Mouse (Mus musculus) heart, postnatal 0 days (tissue): Measurements from ENCODE around the gene Tnr. TPM values are rescaled to one million over a fixed set of nuclear protein-coding genes. Genes with fewer than 3 reads are reported as not detected.

ENCODE experiments used
- ATAC-seq: fragments of 200-750 bp; cut with Nextera tagmentation; 2 replicates; pipeline ENCODE4 v1.8.0; 2017; ENCODE audit warnings: low read depth, moderate number of reproducible peaks, moderate library complexity; ENCODE audit not compliant: insufficient read depth
- DNase-seq: peaks from one replicate; pipeline ENCODE4 v3.0.0-alpha.2; 2016; ENCODE audit warnings: low spot score
- H3K27ac ChIP-seq: fragments of 300-500 bp; sonication (generic); 2 replicates; pipeline ENCODE4 v1.5.1; 2014; ENCODE audit warnings: low read depth, mild to moderate bottlenecking
- H3K27me3 ChIP-seq: fragments of 300-500 bp; sonication (generic); 2 replicates; pipeline ENCODE4 v1.6.1; 2014; ENCODE audit warnings: low read length, mixed read lengths; ENCODE audit not compliant: control insufficient read depth, insufficient read depth
- H3K36me3 ChIP-seq: fragments of 300-500 bp; sonication (generic); replicated peaks from 2 replicates; pipeline ENCODE4 v1.6.1; 2014; ENCODE audit warnings: low read length, mixed read lengths; ENCODE audit not compliant: control insufficient read depth, insufficient read depth
- H3K4me1 ChIP-seq: fragments of 300-500 bp; sonication (generic); 2 replicates; pipeline ENCODE4 v1.6.1; 2014; ENCODE audit warnings: antibody characterized with exemption; ENCODE audit not compliant: control insufficient read depth, insufficient read depth
- H3K4me2 ChIP-seq: fragments of 300-500 bp; sonication (generic); 2 replicates; pipeline ENCODE4 v1.6.1; 2014; ENCODE audit warnings: low read depth, mild to moderate bottlenecking, low read length, moderate library complexity
- H3K4me3 ChIP-seq: fragments of 300-500 bp; sonication (generic); 2 replicates; pipeline ENCODE4 v1.5.1; 2014; ENCODE audit warnings: low read depth, low read length
- H3K9ac ChIP-seq: fragments of 300-500 bp; sonication (generic); replicated peaks from 2 replicates; pipeline ENCODE4 v1.6.1; 2014; ENCODE audit warnings: low read depth, low read length, mixed read lengths
- H3K9me3 ChIP-seq: fragments of 300-500 bp; sonication (generic); replicated peaks from 2 replicates; pipeline ENCODE4 v1.6.1; 2016; ENCODE audit warnings: low read length; ENCODE audit not compliant: control insufficient read depth
- CTCF ChIP-seq: IDR thresholded peaks from 2 replicates; pipeline ENCODE4 v1.5.1; 2016; ENCODE audit warnings: antibody characterized with exemption, control low read depth, low read depth
- EP300 ChIP-seq: IDR thresholded peaks from 2 replicates; pipeline ENCODE4 v1.6.1; 2016; ENCODE audit warnings: antibody characterized with exemption, low read depth
- WGBS: fragments of 180-500 bp; shearing (Covaris S2); extraction: QIAGEN DNeasy Blood & Tissue Kit; methylation state at CpG from one replicate; pipeline ENCODE4 v1.1.7; 2014; 5-methylcytosine and 5-hydroxymethylcytosine counted together
- polyA plus RNA-seq: library from polyadenylated mRNA; unstranded; fragments of >200 nt; fragmentation: Nextera tagmentation; extraction: Ambion mirVana; gene quantifications from 2 replicates; pipeline ENCODE4 v1.2.1, GENCODE M21; 2015
- total RNA-seq: library from RNA; depleted of rRNA; stranded (reverse); fragments of >200 nt; gene quantifications from 2 replicates; pipeline ENCODE4 v1.2.3, GENCODE M21; 2014; ENCODE audit warnings: low replicate concordance

The Tnr gene
- total and polyA plus RNA-seq, 2 experiments from 2014 or later: 0.04 to 0.08 TPM

DNA sequence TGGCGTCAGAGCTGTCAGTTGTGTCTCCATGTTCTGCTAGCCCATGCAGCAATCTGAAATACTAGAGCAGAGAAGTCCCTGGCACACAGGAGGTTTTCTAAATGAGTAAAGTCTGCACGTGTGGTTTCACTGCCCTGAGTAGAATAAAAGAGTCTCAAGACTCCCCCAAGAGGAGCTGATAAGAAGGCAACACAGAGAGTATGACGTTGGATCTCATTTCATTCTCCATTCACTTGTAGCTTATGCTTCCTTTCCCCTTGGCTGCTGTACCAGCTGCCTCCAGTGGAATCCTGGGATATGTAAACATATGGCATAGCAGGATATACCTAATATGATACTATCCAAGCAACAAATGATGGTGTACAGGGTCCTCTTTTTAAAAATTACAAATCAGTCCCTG is 285.9 kb downstream of the Tnr start:
- TF ChIP-seq CTCF (no peak), EP300 (no peak)
- Histone ChIP-seq H3K9me3 (no peaks in the 10 kb centered on the region), H3K27me3 (no peaks in the 10 kb centered on the region), H3K4me3 (no peak overlapping the region), H3K9ac (no peak overlapping the region), H3K4me2 (no peak overlapping the region), H3K36me3 (no peaks in the 10 kb centered on the region), H3K27ac (no peak overlapping the region), H3K4me1 (no peaks in the 10 kb centered on the region)
- DNase-seq (no peak), ATAC-seq (no peak)
- 29% methylated on average over 3 of the region's 3 CpGs for WGBS

DNA sequence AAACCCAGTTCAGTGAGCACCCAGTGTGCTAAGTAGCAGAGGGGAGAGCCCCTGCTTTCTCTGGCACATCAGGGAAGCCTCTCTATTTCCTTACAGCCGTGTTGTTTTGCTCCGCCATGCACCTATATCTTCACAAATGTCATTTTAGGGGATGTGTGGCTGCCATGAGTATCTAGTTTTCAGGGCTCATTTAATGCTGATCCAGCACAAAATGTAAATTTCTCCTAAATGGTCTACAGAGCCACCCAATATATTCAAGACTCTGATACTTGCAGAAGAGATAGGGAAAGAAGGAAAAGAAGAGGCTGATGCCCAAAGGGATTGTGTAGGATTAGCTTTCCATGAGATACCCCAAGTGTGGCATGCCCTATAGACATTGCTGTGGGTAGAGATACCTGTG is 288.2 kb downstream of the Tnr start:
- no peaks in the 10 kb centered on the region for H3K9me3 ChIP-seq
- ATAC-seq: no peak
- H3K36me3 ChIP-seq: no peaks in the 10 kb centered on the region
- H3K9ac ChIP-seq: no peak overlapping the region
- no peak for DNase-seq
- no peaks in the 10 kb centered on the region for H3K27me3 ChIP-seq
- no peaks in the 10 kb centered on the region for H3K4me1 ChIP-seq
- H3K27ac ChIP-seq: no peak overlapping the region
- no peak overlapping the region for H3K4me3 ChIP-seq
- WGBS: 65% methylated on average over 2 of the region's 2 CpGs
- TF ChIP-seq EP300: no peak
- TF ChIP-seq CTCF: no peak
- H3K4me2 ChIP-seq: no peak overlapping the region

DNA sequence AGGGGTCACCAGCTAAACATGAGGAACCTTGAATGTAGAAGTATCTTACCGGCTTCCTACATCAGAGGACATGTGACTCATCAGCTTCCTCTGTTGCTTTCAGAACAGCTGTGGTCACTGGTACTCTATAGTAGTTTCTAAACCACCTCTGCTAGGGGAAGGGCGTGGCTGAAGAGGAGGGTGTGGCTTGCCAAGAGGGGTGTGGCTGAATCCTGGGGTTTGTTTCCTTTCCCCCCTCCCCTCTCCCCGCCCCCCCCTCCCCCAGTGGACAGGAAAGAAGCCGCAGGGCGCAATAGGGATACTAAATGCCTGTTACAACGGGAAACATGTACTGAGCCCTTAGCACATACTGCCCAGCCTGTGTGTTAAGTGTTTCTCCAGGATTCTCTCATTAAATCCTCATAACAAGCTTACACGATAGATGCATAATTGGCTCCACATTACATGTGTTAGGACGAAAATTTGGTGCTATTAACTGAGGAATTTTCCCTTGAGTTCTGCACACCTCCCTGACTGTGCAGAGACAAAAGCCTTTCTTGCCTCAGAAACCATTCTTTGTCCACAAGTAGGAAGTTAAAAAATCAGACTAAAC is 289.3 kb downstream of the Tnr start:
- Histone ChIP-seq H3K9me3 (no peaks in the 10 kb centered on the region), H3K4me1 (no peaks in the 10 kb centered on the region), H3K4me2 (0 out of 2 replicates have a peak overlapping the region, but pooled peaks have one; percentile 5), H3K27ac (no peak overlapping the region), H3K9ac (no peak overlapping the region), H3K36me3 (no peaks in the 10 kb centered on the region), H3K4me3 (no peak overlapping the region), H3K27me3 (no peaks in the 10 kb centered on the region)
- no peak for TF ChIP-seq EP300
- no peak for TF ChIP-seq CTCF
- DNase-seq (peak; percentile 15), ATAC-seq (peak; percentile 60)
- 6% methylated on average over 7 of the region's 8 CpGs for WGBS

DNA sequence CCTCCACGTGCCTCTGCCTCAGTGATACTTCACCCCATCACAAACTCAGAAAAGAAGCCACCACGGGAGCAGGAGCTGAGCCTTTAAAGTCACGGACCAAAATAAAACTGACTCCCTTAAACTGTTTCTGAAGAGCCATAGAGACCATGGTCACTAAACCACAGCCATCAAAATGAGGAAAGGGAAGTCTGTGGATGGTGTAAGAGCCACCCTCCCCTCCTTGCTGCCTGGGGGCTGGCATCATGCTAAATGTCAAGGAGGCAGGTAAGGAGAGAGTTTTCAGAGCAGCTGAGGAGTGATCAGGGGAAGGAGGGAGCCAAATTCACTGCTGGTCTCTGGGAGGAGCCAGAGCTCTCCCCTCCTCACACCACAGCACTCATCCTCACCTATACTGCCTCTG is 290.8 kb downstream of the Tnr start:
- H3K9me3 ChIP-seq: no peaks in the 10 kb centered on the region
- H3K4me2 ChIP-seq: no peak overlapping the region
- H3K9ac ChIP-seq: no peak overlapping the region
- 35% methylated on average over 3 of the region's 3 CpGs for WGBS
- no peaks in the 10 kb centered on the region for H3K36me3 ChIP-seq
- ATAC-seq (no peak), DNase-seq (no peak)
- no peak for TF ChIP-seq CTCF
- TF ChIP-seq EP300: no peak
- no peak overlapping the region for H3K27ac ChIP-seq
- H3K4me3 ChIP-seq: no peak overlapping the region
- no peaks in the 10 kb centered on the region for H3K4me1 ChIP-seq
- H3K27me3 ChIP-seq: no peaks in the 10 kb centered on the region

DNA sequence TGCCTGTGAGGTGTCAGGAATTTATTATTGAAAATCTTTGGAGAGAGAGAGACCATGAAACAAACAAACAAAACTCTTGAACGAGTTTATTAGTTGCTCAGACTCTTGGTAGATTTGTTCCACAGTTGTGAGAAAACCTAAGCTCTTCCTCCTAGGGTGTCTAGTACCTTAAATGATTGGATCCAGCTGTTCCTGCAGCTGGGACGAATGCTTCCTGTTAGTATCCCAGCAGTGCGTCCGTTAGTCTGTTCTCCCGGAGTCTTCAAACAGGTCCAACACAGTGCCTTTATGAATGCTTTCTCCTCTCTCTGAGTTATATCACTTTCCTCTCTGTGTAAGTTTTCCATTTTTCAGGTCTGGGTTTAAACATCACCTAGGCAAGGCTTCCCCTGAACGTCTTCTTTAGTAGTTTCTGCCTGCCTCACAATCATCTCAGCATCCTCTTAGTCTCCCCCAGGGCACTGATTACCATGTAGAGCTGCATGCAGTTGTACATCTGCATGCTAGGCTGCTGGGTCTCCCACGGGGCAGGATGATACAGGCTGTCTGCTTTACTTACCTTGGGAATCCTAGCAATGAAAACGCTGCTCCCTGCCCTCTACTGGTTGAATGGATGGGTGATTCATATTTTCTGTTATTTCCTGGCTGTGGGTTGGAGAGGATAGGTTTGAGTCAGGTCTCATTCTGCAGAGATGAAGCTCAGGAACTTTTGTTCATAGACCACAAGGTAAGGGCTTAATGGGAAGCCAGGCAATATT is 293.2 kb downstream of the Tnr start:
- ATAC-seq (no peak), DNase-seq (no peak)
- TF ChIP-seq EP300 (no peak), CTCF (peak; percentile 30)
- Histone ChIP-seq H3K36me3 (no peaks in the 10 kb centered on the region), H3K9me3 (no peaks in the 10 kb centered on the region), H3K4me2 (no peak overlapping the region), H3K4me3 (no peak overlapping the region), H3K4me1 (no peaks in the 10 kb centered on the region), H3K27ac (no peak overlapping the region), H3K9ac (no peak overlapping the region), H3K27me3 (no peaks in the 10 kb centered on the region)
- 39% methylated on average over 8 of the region's 8 CpGs for WGBS

DNA sequence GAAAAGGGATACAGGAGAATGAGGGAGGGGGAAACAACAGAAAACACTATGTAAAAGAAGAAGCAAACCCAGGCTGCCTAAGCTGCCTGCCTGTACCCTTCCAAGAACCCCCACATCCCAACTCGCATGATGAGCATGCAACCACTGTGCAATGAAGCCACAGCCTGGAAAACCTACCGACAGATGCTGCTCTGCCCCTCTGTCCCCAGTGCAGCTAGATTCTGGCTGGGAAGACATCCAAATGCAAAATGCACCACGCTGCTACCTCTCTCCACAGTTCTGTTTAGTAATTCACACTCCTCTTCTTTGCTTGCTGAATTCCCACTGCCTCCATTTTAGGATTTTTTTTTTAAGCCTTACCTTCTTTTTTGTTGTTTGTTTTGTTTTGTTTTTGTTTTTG is 295.9 kb downstream of the Tnr start:
- no peak overlapping the region for H3K27ac ChIP-seq
- H3K27me3 ChIP-seq: no peaks in the 10 kb centered on the region
- H3K36me3 ChIP-seq: no peaks in the 10 kb centered on the region
- no peak for TF ChIP-seq CTCF
- no peak for TF ChIP-seq EP300
- no peak overlapping the region for H3K4me2 ChIP-seq
- 49% methylated on average over 3 of the region's 3 CpGs for WGBS
- no peaks in the 10 kb centered on the region for H3K9me3 ChIP-seq
- H3K4me3 ChIP-seq: no peak overlapping the region
- H3K4me1 ChIP-seq: no peaks in the 10 kb centered on the region
- DNase-seq (no peak), ATAC-seq (no peak)
- H3K9ac ChIP-seq: no peak overlapping the region
